Comparison of ENCODE assay signal across 12 mouse cellular contexts in the genomic region with DNA sequence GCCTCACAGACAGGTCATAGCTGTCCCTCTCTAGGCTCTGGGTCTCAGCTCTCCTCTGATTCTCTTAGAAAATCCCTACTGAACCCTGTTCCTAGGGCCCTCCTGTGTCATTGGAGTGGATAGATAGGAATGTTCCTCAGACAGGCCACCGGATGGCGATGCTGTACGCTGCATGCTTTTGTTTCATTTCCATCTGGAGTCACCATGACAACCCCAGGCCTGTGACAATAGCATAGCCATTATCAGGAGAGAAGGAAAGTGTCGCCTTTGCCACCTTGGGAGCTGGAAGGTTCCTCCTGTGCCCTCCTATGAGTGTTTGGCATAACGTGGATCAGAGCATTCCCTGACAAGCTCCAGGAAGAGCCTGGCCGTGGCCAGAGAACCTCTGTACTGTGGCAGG.
DNase-seq lines count a peak whose midpoint lies in the region; ATAC-seq and TF ChIP-seq lines count a peak whose summit lies in the region.
"Had no signal": no experiment of that assay in that cellular context is flagged by ENCODE, and none has a peak within 500 bp of the region (broad histone marks: within the 10 kb centered on the region; RNA-seq: fewer than 3 reads in every experiment).

No protein-coding gene starts in this region.

- H3K4me1 ChIP-seq in heart, embryonic 10.5 days = peaks cover 17% of the 10 kb centered on the region; the same call in 1 of the 2 replicates
- H3K4me1 ChIP-seq in midbrain, postnatal 0 days (ENCODE audit: insufficient read depth, low read length) = 0 out of 2 replicates have a peak, but pooled peaks cover 3% of the 10 kb centered on the region
- H3K4me1 ChIP-seq: megakaryocyte, embryonic 14.5 days had no signal

- 72% methylated on average over 6 of the region's 6 CpGs for WGBS in heart, embryonic 10.5 days
- 67% methylated on average over 6 of the region's 6 CpGs for WGBS in midbrain, postnatal 0 days

- 0 out of 2 replicates have a peak, but pooled peaks have one; percentile 20 for ATAC-seq in midbrain, postnatal 0 days (ENCODE audit: low FRiP score)

- peaks cover 20% of the 10 kb centered on the region for H3K36me3 ChIP-seq in heart, embryonic 10.5 days
- H3K36me3 ChIP-seq in midbrain, postnatal 0 days (ENCODE audit: insufficient read depth, low read length) = no peaks in the 10 kb centered on the region
- H3K36me3 ChIP-seq: forebrain, embryonic 12.5 days; neural tube, embryonic 13.5 days had no signal

- H3K9me3 ChIP-seq in heart, embryonic 10.5 days = no peaks in the 10 kb centered on the region
- H3K9me3 ChIP-seq in midbrain, postnatal 0 days (ENCODE audit: low read length) = no peaks in the 10 kb centered on the region
- H3K9me3 ChIP-seq: forebrain, embryonic 12.5 days; limb, embryonic 15.5 days; megakaryocyte, embryonic 14.5 days; neural tube, embryonic 13.5 days had no signal

- H3K27ac ChIP-seq in heart, embryonic 10.5 days = no peak overlapping the region
- no peak overlapping the region for H3K27ac ChIP-seq in midbrain, postnatal 0 days (ENCODE audit: low read depth, low read length)
- H3K27ac ChIP-seq: forebrain, embryonic 12.5 days; limb, embryonic 15.5 days; neural tube, embryonic 13.5 days had no signal

- TF ChIP-seq CTCF in midbrain, postnatal 0 days (IDR thresholded peaks at IDR 0.05) = peak; percentile 78

- peak; percentile 25 for DNase-seq in heart, postnatal 4 days
- no peak for DNase-seq in heart, embryonic 10.5 days (ENCODE audit: low spot score)
- DNase-seq in lung, postnatal 10 days = peak; percentile 20
- no peak for DNase-seq in lung, postnatal 36 days
- DNase-seq in adipocyte (ENCODE audit: low spot score) = peak; percentile 17
- peak; percentile 81 for DNase-seq in midbrain, postnatal 0 days (ENCODE audit: low spot score)
- no peak for DNase-seq in urinary bladder, postnatal 10 days (ENCODE audit: low spot score)
- DNase-seq: heart, adult 11 months had no signal

- no peak overlapping the region for H3K4me3 ChIP-seq in heart, embryonic 10.5 days
- H3K4me3 ChIP-seq in midbrain, postnatal 0 days (ENCODE audit: low read depth, low read length) = no peak overlapping the region
- H3K4me3 ChIP-seq: forebrain, embryonic 12.5 days; limb, embryonic 15.5 days; megakaryocyte, embryonic 14.5 days; neural tube, embryonic 13.5 days had no signal

- no peak overlapping the region for H3K4me2 ChIP-seq in midbrain, postnatal 0 days (ENCODE audit: low read depth, low read length, poor library complexity, severe bottlenecking)
- H3K4me2 ChIP-seq: forebrain, embryonic 12.5 days; limb, embryonic 15.5 days; neural tube, embryonic 13.5 days had no signal

- no peak overlapping the region for H3K9ac ChIP-seq in midbrain, postnatal 0 days (replicated peaks; ENCODE audit: low read length, poor library complexity, severe bottlenecking)
- H3K9ac ChIP-seq: forebrain, embryonic 12.5 days; limb, embryonic 15.5 days; neural tube, embryonic 13.5 days had no signal

- H3K27me3 ChIP-seq in heart, embryonic 10.5 days (ENCODE audit: insufficient read depth, poor library complexity, severe bottlenecking) = no peaks in the 10 kb centered on the region
- no peaks in the 10 kb centered on the region for H3K27me3 ChIP-seq in midbrain, postnatal 0 days (ENCODE audit: insufficient read depth, low read length)
- H3K27me3 ChIP-seq: limb, embryonic 15.5 days; neural tube, embryonic 13.5 days had no signal

Comparison
In these comparisons a context has a peak if more than half of its experiments do, and no peak if none do; other contexts are left out.
1. DNase-seq: peak in heart, postnatal 4 days (single experiment), lung, postnatal 10 days (single experiment), adipocyte (single experiment) and midbrain, postnatal 0 days (single experiment); none in heart, embryonic 10.5 days (single experiment), lung, postnatal 36 days (single experiment) and urinary bladder, postnatal 10 days (single experiment).